Mouse (Mus musculus) ES-Bruce4 (cell line): Measurements from ENCODE around the gene Stat5b. TPM values are rescaled to one million over a fixed set of nuclear protein-coding genes. Genes with fewer than 3 reads are reported as not detected.
"Not testable (repeated sequence)": the region's sequence is repeated elsewhere in the genome, so short reads cannot be mapped to it uniquely, and the experiment has no call there.

Experiments used
- H3K27ac ChIP-seq: 2 replicates; pipeline ENCODE4 v1.5.1; 2012; ENCODE audit warnings: low read length, inconsistent platforms; ENCODE audit not compliant: insufficient read depth
- H3K27me3 ChIP-seq: 2 replicates; pipeline ENCODE4 v1.6.1; 2012; ENCODE audit warnings: mild to moderate bottlenecking, low read length, inconsistent platforms; ENCODE audit not compliant: control insufficient read depth, poor library complexity, insufficient read depth, severe bottlenecking
- H3K36me3 ChIP-seq: 2 replicates; pipeline ENCODE4 v1.6.1; 2012; ENCODE audit warnings: inconsistent platforms, mild to moderate bottlenecking, low read length, moderate library complexity; ENCODE audit not compliant: control insufficient read depth, poor library complexity, insufficient read depth, severe bottlenecking
- H3K4me1 ChIP-seq: one replicate; pipeline ENCODE4 v1.8.1; 2011; ENCODE audit warnings: low read length; ENCODE audit not compliant: control insufficient read depth, insufficient read depth
- H3K4me3 ChIP-seq: 2 replicates; pipeline ENCODE4 v1.5.1; 2011; ENCODE audit warnings: low read depth, mild to moderate bottlenecking, low read length
- H3K9ac ChIP-seq: 2 replicates; pipeline ENCODE4 v1.6.1; 2012; ENCODE audit warnings: low read depth, mild to moderate bottlenecking, inconsistent platforms; ENCODE audit not compliant: poor library complexity, severe bottlenecking
- H3K9me3 ChIP-seq: replicated peaks from 2 replicates; pipeline ENCODE4 v1.6.1; 2012; ENCODE audit warnings: mild to moderate bottlenecking, low read length, inconsistent platforms; ENCODE audit not compliant: control insufficient read depth, poor library complexity, insufficient read depth, severe bottlenecking
- CTCF ChIP-seq: IDR thresholded peaks from one replicate; pipeline ENCODE4 v1.8.1; 2011; ENCODE audit warnings: low read depth, low read length
- EP300 ChIP-seq: IDR thresholded peaks from 2 replicates; pipeline ENCODE4 v1.6.1; 2011; ENCODE audit warnings: low read depth, low read length; ENCODE audit not compliant: insufficient read depth
- POLR2A ChIP-seq: IDR thresholded peaks from one replicate; pipeline ENCODE4 v1.8.1; 2011; ENCODE audit warnings: low read length; ENCODE audit not compliant: insufficient read depth
- polyA plus RNA-seq: library from polyadenylated mRNA; stranded (reverse); fragments of >200 nt; gene quantifications from 2 replicates; pipeline ENCODE4 v1.2.4, GENCODE M21; 2011; ENCODE audit warnings: low read depth; ENCODE audit not compliant: missing spikeins, insufficient read depth, insufficient read length

The Stat5b gene
- polyA plus RNA-seq, 1 experiment = 7.3 TPM

DNA sequence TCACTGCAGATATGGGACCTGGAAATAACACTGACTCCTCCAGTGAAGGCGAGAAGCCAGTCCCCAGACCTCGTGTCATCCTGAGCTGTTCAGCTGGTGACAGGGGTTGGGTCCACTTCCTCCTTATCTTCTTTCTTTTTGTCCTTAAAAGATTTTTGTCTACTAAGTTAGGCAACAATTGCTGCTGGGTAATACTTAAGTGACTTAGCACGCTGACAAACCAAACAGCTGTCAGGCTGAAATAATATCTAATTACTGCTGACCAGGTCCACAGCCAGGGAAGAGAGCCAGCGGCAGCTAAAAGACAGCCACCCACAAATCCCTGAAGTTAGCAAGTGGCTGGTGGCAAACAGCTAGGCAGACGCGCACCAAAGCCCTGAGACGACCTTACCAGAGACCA, 45.0 kb downstream of the Stat5b start:
- TF ChIP-seq EP300 = no peak
- no peak for TF ChIP-seq POLR2A
- no peak for TF ChIP-seq CTCF
- Histone ChIP-seq H3K9ac (no peak overlapping the region), H3K4me1 (no peaks in the 10 kb centered on the region), H3K9me3 (no peaks in the 10 kb centered on the region), H3K27ac (no peak overlapping the region), H3K4me3 (no peak overlapping the region), H3K27me3 (no peaks in the 10 kb centered on the region), H3K36me3 (no peaks in the 10 kb centered on the region)

DNA sequence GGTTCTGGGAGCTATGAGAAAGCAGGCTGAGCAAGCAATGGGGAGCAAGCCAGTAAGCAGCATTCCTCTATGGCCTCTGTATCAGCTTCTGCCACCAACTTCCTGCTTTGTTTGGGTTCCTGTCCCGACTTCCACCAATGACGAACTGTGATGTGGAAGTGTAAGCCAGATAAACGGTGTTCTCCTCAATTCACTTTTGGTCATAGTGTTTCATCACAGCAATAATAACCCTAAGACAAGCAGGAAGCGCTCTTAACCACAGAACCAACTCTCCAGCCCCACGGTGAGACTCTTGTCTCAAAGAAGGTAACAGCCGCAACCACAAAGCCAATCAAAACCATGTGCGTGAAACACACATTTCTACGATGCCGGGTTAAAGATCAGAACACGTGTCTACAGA, 46.1 kb downstream of the Stat5b start:
- no peaks in the 10 kb centered on the region for H3K4me1 ChIP-seq
- no peaks in the 10 kb centered on the region for H3K27me3 ChIP-seq
- no peak overlapping the region for H3K4me3 ChIP-seq
- H3K36me3 ChIP-seq = no peaks in the 10 kb centered on the region
- H3K9me3 ChIP-seq = no peaks in the 10 kb centered on the region
- TF ChIP-seq POLR2A = no peak
- no peak for TF ChIP-seq CTCF
- TF ChIP-seq EP300 = no peak
- no peak overlapping the region for H3K9ac ChIP-seq
- no peak overlapping the region for H3K27ac ChIP-seq

DNA sequence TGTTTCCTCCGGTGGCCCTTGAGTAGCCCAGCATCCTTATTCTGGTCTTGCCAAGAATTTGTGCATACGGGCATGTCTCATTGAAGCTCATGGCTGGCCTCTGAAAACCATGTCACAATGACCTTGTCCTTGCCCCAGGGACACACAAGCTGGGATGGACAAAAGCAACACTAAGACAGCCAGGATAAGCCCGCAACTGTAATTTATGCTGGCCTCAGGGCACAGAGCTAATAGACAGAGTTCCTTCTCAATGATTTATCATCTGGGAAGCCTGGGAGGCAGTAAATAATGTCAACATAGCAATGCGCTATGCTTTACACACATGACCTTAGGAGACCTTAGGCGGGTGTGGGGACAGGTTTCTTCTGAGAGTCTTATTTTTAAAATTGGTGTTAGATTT, 51.1 kb downstream of the Stat5b start:
- no peak overlapping the region for H3K27ac ChIP-seq
- H3K9me3 ChIP-seq = no peaks in the 10 kb centered on the region
- TF ChIP-seq EP300 = no peak
- no peak for TF ChIP-seq POLR2A
- no peak for TF ChIP-seq CTCF
- H3K36me3 ChIP-seq = no peaks in the 10 kb centered on the region
- no peaks in the 10 kb centered on the region for H3K4me1 ChIP-seq
- H3K27me3 ChIP-seq = no peaks in the 10 kb centered on the region
- H3K9ac ChIP-seq = no peak overlapping the region
- H3K4me3 ChIP-seq = no peak overlapping the region

DNA sequence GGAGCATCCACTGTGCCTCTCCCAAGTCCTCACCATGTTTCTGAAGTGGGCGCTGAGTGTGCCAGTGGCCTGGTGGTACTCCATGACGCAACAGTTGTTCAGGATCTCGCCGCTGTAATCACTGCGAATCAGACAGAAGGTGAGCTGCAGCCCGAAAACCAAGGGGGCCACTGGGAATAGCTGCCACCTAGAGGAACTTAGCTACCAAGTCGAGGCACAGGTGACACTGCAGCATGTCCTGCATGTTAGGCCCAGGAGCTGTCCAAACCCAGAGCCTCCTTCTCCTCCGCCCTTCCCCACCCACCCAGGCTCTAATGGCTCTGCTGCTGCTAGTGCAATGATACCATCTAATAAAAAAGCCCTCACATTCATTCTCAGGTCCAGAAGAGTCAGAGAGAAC, 53.9 kb downstream of the Stat5b start:
- TF ChIP-seq CTCF (peak; percentile 57), POLR2A (no peak)
- H3K27ac ChIP-seq = no peak overlapping the region
- H3K36me3 ChIP-seq = no peaks in the 10 kb centered on the region
- no peaks in the 10 kb centered on the region for H3K9me3 ChIP-seq
- H3K4me1 ChIP-seq = no peaks in the 10 kb centered on the region
- H3K4me3 ChIP-seq = no peak overlapping the region
- H3K9ac ChIP-seq = no peak overlapping the region
- no peaks in the 10 kb centered on the region for H3K27me3 ChIP-seq

DNA sequence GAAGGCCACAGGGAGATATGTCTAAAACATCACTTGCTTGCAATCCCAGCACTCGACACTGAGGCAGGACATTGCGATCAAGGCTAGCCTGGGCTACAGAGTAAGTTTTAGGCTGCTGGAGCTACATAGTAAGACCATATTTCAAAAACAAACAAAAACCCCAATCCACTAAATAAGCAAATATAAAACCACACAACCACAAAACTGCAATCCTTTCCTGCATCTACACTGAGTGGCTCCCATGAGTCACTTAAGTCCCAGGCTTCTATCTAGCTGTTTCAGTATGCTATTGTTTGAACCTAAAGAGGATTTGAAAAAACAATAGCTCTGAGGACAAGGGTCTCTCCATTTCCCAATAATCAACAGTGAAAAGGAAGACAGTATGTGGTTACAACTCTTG, 55.1 kb downstream of the Stat5b start:
- no peak overlapping the region for H3K27ac ChIP-seq
- H3K9ac ChIP-seq = no peak overlapping the region
- no peaks in the 10 kb centered on the region for H3K9me3 ChIP-seq
- no peaks in the 10 kb centered on the region for H3K4me1 ChIP-seq
- H3K36me3 ChIP-seq = no peaks in the 10 kb centered on the region
- TF ChIP-seq POLR2A = no peak
- no peak for TF ChIP-seq EP300
- TF ChIP-seq CTCF = no peak
- no peak overlapping the region for H3K4me3 ChIP-seq
- no peaks in the 10 kb centered on the region for H3K27me3 ChIP-seq

DNA sequence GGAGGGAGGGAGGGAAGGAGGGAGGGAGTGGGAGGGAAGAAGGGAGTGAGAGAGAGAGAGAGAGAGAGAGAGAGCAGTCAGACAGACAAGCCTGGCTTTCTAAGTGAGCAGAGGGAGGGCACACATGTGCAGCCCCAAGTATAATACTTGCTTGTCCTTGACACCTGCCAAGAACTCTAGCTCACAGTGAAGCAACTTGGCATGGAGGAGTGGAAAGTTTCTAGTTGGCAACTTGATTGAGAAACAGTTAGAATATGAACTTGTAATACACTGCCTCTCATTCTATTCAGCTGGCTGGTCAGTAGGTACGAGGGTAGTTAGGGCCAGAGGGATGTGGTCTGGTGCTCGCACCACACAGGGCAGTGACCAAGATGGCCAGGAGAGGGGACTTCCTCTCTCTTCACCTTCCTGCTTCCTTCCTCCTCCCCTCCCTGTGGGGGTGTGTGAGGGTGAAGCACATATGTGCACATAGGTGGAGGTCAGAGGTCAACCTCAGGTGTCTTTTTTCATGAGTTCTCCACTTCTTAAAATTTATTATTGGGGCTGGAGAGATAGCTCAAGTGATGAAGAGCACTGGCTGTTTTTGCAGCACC, 59.0 kb downstream of the Stat5b start:
- no peak overlapping the region for H3K9ac ChIP-seq
- H3K27ac ChIP-seq = no peak overlapping the region
- H3K4me3 ChIP-seq = no peak overlapping the region
- H3K4me1 ChIP-seq = no peaks in the 10 kb centered on the region
- no peak for TF ChIP-seq POLR2A
- TF ChIP-seq EP300 = no peak
- TF ChIP-seq CTCF = no peak
- no peaks in the 10 kb centered on the region for H3K9me3 ChIP-seq
- no peaks in the 10 kb centered on the region for H3K36me3 ChIP-seq
- H3K27me3 ChIP-seq = no peaks in the 10 kb centered on the region

DNA sequence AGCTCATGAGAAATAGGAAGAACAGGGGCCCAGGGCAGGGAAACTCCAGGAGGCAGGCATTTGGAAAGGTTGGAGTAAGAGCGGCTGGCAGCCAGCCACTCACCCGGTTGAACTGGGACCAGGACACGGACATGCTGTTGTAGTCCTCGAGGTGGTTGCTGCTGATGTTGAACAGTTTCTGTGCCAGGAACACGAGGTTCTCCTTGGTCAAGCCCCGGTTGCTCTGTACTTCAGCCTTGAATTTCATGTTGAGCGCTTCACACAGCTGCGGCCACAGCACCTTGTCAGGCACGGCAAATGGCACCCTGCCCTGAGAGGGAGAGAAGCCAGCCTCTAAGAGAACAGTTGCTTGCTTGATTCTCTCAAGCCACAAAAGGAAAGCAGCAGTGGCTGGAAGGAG, 59.9 kb downstream of the Stat5b start:
- H3K9ac ChIP-seq, H3K27me3 ChIP-seq, H3K9me3 ChIP-seq, H3K27ac ChIP-seq, H3K4me1 ChIP-seq, H3K36me3 ChIP-seq, H3K4me3 ChIP-seq: not testable (repeated sequence)
